Mouse (Mus musculus): ENCODE results near the gene Tmem125.

GRCm38 (mm10) chr4:118543158-118543530 lies 700 bp downstream of the Tmem125 start:
- TF ChIP-seq CTCF (IDR thresholded peaks at IDR 0.05; ENCODE audit: borderline replicate concordance, insufficient read depth, low read length) (no peak), POLR2A (IDR thresholded peaks at IDR 0.05; ENCODE audit: low read depth, low read length) (no peak)

Measured in embryonic fibroblast, embryonic 13.5 days (primary cell).